Mouse (Mus musculus) ovary, postnatal 14 days (tissue): Measurements from ENCODE around the gene Mrpl30.
A peak's percentile ranks its signal among the peaks of the same experiment; 100 is the strongest.

Experiments
- DNase-seq: peaks from one replicate; pipeline ENCODE4 v3.0.0; 2022; ENCODE audit warnings: low spot score

Gene Mrpl30

GRCm38 (mm10) chr1:37890025-37890652 is at the start of gene Mrpl30, which contains the start of gene Mitd1:
Mrpl30 (plus strand) TSS chr1:37890477.
Mitd1 (minus strand) TSS chr1:37890411.
- peak; percentile 82 for DNase-seq

- no peak for DNase-seq
Measured at GRCm38 (mm10) chr1:37846878-37847277, 43.4 kb upstream of the Mrpl30 start.

- no peak for DNase-seq
Measured at GRCm38 (mm10) chr1:37850696-37851095, 39.6 kb upstream of the Mrpl30 start.

- peak; percentile 99 for DNase-seq
Measured at GRCm38 (mm10) chr1:37864511-37865400, 25.5 kb upstream of the Mrpl30 start.

GRCm38 (mm10) chr1:37865401-37866215 is 24.7 kb upstream of the Mrpl30 start:
- no peak for DNase-seq

GRCm38 (mm10) chr1:37866286-37866685 is 24.0 kb upstream of the Mrpl30 start, which contains the start of gene Tsga10:
Tsga10 (minus strand) TSS chr1:37866429.
- no peak for DNase-seq

- DNase-seq: peak; percentile 21
Measured at GRCm38 (mm10) chr1:37867056-37867455, 23.2 kb upstream of the Mrpl30 start.

- no peak for DNase-seq
Measured at GRCm38 (mm10) chr1:37867684-37868322, 22.5 kb upstream of the Mrpl30 start.

GRCm38 (mm10) chr1:37868640-37869039 is 21.6 kb upstream of the Mrpl30 start:
- no peak for DNase-seq

- no peak for DNase-seq
Measured at GRCm38 (mm10) chr1:37869362-37869761, 20.9 kb upstream of the Mrpl30 start.

GRCm38 (mm10) chr1:37871704-37872103 is 18.6 kb upstream of the Mrpl30 start, which contains the start of gene Lipt1:
Lipt1 (plus strand) TSS chr1:37871738.
- peak; percentile 13 for DNase-seq

GRCm38 (mm10) chr1:37872131-37873067 is 17.9 kb upstream of the Mrpl30 start:
- peak; percentile 61 for DNase-seq

- DNase-seq: no peak
Measured at GRCm38 (mm10) chr1:37873157-37873556, 17.1 kb upstream of the Mrpl30 start.

- DNase-seq: no peak
Measured at GRCm38 (mm10) chr1:37877736-37878460, 12.4 kb upstream of the Mrpl30 start.

- no peak for DNase-seq
Measured at GRCm38 (mm10) chr1:37883411-37883810, 6.9 kb upstream of the Mrpl30 start.

GRCm38 (mm10) chr1:37884451-37884850 is 5.8 kb upstream of the Mrpl30 start:
- no peak for DNase-seq

- DNase-seq: no peak
Measured at GRCm38 (mm10) chr1:37889206-37889605, 1.1 kb upstream of the Mrpl30 start.

GRCm38 (mm10) chr1:37891400-37891799 is 1.1 kb downstream of the Mrpl30 start:
- DNase-seq: no peak

GRCm38 (mm10) chr1:37894606-37895005 is 4.3 kb downstream of the Mrpl30 start:
- no peak for DNase-seq

- DNase-seq: no peak
Measured at GRCm38 (mm10) chr1:37899816-37900215, 9.5 kb downstream of the Mrpl30 start.
